Mouse (Mus musculus) MEL (cell line): ENCODE measurements around the gene Znrf3. TPM values are rescaled to one million over a fixed set of nuclear protein-coding genes. Genes with fewer than 3 reads are reported as not detected.

Experiments
- DNase-seq: peaks from one replicate; pipeline ENCODE4 v3.0.0; 2011; ENCODE audit warnings: low read depth, low spot score
- H3K27ac ChIP-seq: 2 replicates; pipeline ENCODE4 v1.5.1; 2012; ENCODE audit warnings: low read depth, mild to moderate bottlenecking, control low read depth, low read length, moderate library complexity; ENCODE audit not compliant: control insufficient read depth
- H3K27me3 ChIP-seq, 2 experiments: fragments of 150-350 bp in 1 of 2; sonication (generic) in 1 of 2; 2 replicates each; pipeline ENCODE4 v1.6.1; 2012; ENCODE audit warnings: low read length in 2 of 2, mild to moderate bottlenecking in 2 of 2, improper control_type of control experiment in 1 of 2, moderate library complexity in 1 of 2; ENCODE audit not compliant: insufficient read depth in 2 of 2, control insufficient read depth in 1 of 2
- H3K36me3 ChIP-seq, 2 experiments: 2 replicates each; pipeline ENCODE4 v1.6.1; 2012 to 2014; ENCODE audit warnings: low read length in 2 of 2, improper control_type of control experiment in 1 of 2, inconsistent platforms in 1 of 2, mild to moderate bottlenecking in 1 of 2; ENCODE audit not compliant: insufficient read depth in 2 of 2, control insufficient read depth in 1 of 2
- H3K4me1 ChIP-seq, 2 experiments: fragments of 150-350 bp in 1 of 2; sonication (generic) in 1 of 2; 2 replicates each; pipeline ENCODE4 v1.6.1; 2012; ENCODE audit warnings: low read length in 2 of 2, improper control_type of control experiment in 1 of 2, mild to moderate bottlenecking in 1 of 2; ENCODE audit not compliant: insufficient read depth in 2 of 2, control insufficient read depth in 1 of 2
- H3K4me3 ChIP-seq, 2 experiments: fragments of 150-350 bp in 1 of 2; sonication (generic) in 1 of 2; 2 replicates each; pipeline ENCODE4 v1.5.1; 2012; ENCODE audit warnings: low read depth in 2 of 2, low read length in 2 of 2, mild to moderate bottlenecking in 2 of 2, moderate library complexity in 2 of 2, control low read depth in 1 of 2, improper control_type of control experiment in 1 of 2; ENCODE audit not compliant: control insufficient read depth in 1 of 2, insufficient read depth in 1 of 2
- H3K79me2 ChIP-seq: 2 replicates; pipeline ENCODE4 v1.6.1; 2012; ENCODE audit warnings: mild to moderate bottlenecking, low read length, moderate library complexity; ENCODE audit not compliant: control insufficient read depth, poor library complexity, insufficient read depth
- H3K9ac ChIP-seq: 2 replicates; pipeline ENCODE4 v1.6.1; 2012; ENCODE audit warnings: low read depth, mild to moderate bottlenecking, control low read depth, low read length, moderate library complexity; ENCODE audit not compliant: control insufficient read depth, poor library complexity, severe bottlenecking
- H3K9me3 ChIP-seq: fragments of 150-350 bp; sonication (generic); replicated peaks from 2 replicates; pipeline ENCODE4 v1.6.1; 2012; ENCODE audit warnings: mild to moderate bottlenecking, low read length, improper control_type of control experiment, moderate library complexity; ENCODE audit not compliant: insufficient read depth
- CHD2 ChIP-seq: IDR thresholded peaks from 2 replicates; pipeline ENCODE4 v1.6.1; 2011; ENCODE audit warnings: low read length, improper control_type of control experiment
- E2F4 ChIP-seq: IDR thresholded peaks from 2 replicates; pipeline ENCODE4 v1.6.1; 2011; ENCODE audit warnings: low read depth, low read length, improper control_type of control experiment, borderline replicate concordance
- ELF1 ChIP-seq: IDR thresholded peaks from 2 replicates; pipeline ENCODE4 v1.6.1; 2014; ENCODE audit warnings: low read depth, mild to moderate bottlenecking, inconsistent platforms, low read length, improper control_type of control experiment, moderate library complexity
- GABPA ChIP-seq: IDR thresholded peaks from 2 replicates; pipeline ENCODE4 v1.6.1; 2012; ENCODE audit warnings: low read depth, mild to moderate bottlenecking, inconsistent platforms, low read length, improper control_type of control experiment, moderate library complexity
- GATA1 ChIP-seq: IDR thresholded peaks from 2 replicates; pipeline ENCODE4 v1.6.1; 2011; ENCODE audit warnings: low read depth, low read length, improper control_type of control experiment
- HCFC1 ChIP-seq: IDR thresholded peaks from 2 replicates; pipeline ENCODE4 v1.6.1; 2012; ENCODE audit warnings: low read depth, mild to moderate bottlenecking, inconsistent platforms, low read length, improper control_type of control experiment, moderate library complexity
- JUND ChIP-seq: IDR thresholded peaks from 2 replicates; pipeline ENCODE4 v1.6.1; 2011; ENCODE audit warnings: low read depth, mild to moderate bottlenecking, improper control_type of control experiment, low read length
- MAX ChIP-seq: IDR thresholded peaks from 2 replicates; pipeline ENCODE4 v1.6.1; 2011; ENCODE audit warnings: low read length, improper control_type of control experiment
- MAZ ChIP-seq: IDR thresholded peaks from 2 replicates; pipeline ENCODE4 v1.6.1; 2012; ENCODE audit warnings: low read depth, mild to moderate bottlenecking, inconsistent platforms, low read length, improper control_type of control experiment
- MEF2A ChIP-seq: IDR thresholded peaks from 2 replicates; pipeline ENCODE4 v1.6.1; 2014; ENCODE audit warnings: low read depth, mild to moderate bottlenecking, inconsistent platforms, low read length, improper control_type of control experiment; ENCODE audit not compliant: poor library complexity, insufficient replicate concordance, severe bottlenecking; ENCODE audit errors: extremely low read depth
- MXI1 ChIP-seq: IDR thresholded peaks from 2 replicates; pipeline ENCODE4 v1.6.1; 2011; ENCODE audit warnings: mild to moderate bottlenecking, low read depth, low read length, improper control_type of control experiment
- MYB ChIP-seq: IDR thresholded peaks from 2 replicates; pipeline ENCODE4 v1.6.1; 2011; ENCODE audit warnings: mild to moderate bottlenecking, low read depth, low read length, improper control_type of control experiment
- MYC ChIP-seq: IDR thresholded peaks from 2 replicates; pipeline ENCODE4 v1.6.1; 2011; ENCODE audit warnings: low read depth, mild to moderate bottlenecking, low read length, improper control_type of control experiment, moderate library complexity
- NELFE ChIP-seq: IDR thresholded peaks from 2 replicates; pipeline ENCODE4 v1.6.1; 2011; ENCODE audit warnings: low read depth, low read length, improper control_type of control experiment
- POLR2A ChIP-seq, 2 experiments: IDR thresholded peaks; 2 replicates each; pipeline ENCODE4 v1.6.1; 2011 to 2012; ENCODE audit warnings: low read length in 2 of 2, mild to moderate bottlenecking in 2 of 2, control low read depth in 1 of 2, improper control_type of control experiment in 1 of 2, low read depth in 1 of 2, moderate library complexity in 1 of 2; ENCODE audit not compliant: control insufficient read depth in 1 of 2, insufficient read depth in 1 of 2, poor library complexity in 1 of 2
- POLR2AphosphoS2 ChIP-seq: IDR thresholded peaks from 2 replicates; pipeline ENCODE4 v1.6.1; 2011; ENCODE audit warnings: low read length, improper control_type of control experiment
- POLR2AphosphoS5 ChIP-seq: IDR thresholded peaks from 2 replicates; pipeline ENCODE4 v1.6.1; 2012; ENCODE audit warnings: low read depth, borderline replicate concordance, mild to moderate bottlenecking, inconsistent platforms, low read length, moderate library complexity, mixed read lengths
- SIN3A ChIP-seq: IDR thresholded peaks from 2 replicates; pipeline ENCODE4 v1.6.1; 2012; ENCODE audit warnings: low read length, improper control_type of control experiment, inconsistent platforms
- TAL1 ChIP-seq: IDR thresholded peaks from 2 replicates; pipeline ENCODE4 v1.6.1; 2012; ENCODE audit warnings: mild to moderate bottlenecking, inconsistent platforms, low read length, moderate library complexity, mixed read lengths
- TBP ChIP-seq: IDR thresholded peaks from 2 replicates; pipeline ENCODE4 v1.8.0; 2011; ENCODE audit warnings: low read depth, low read length, improper control_type of control experiment
- UBTF ChIP-seq: IDR thresholded peaks from 2 replicates; pipeline ENCODE4 v1.6.1; 2012; ENCODE audit warnings: low read depth, mild to moderate bottlenecking, inconsistent platforms, low read length, improper control_type of control experiment, moderate library complexity, borderline replicate concordance; ENCODE audit not compliant: insufficient read depth
- USF2 ChIP-seq, 2 experiments: IDR thresholded peaks; 2 replicates each; pipeline ENCODE4 v1.6.1; 2011 to 2012; ENCODE audit warnings: improper control_type of control experiment in 2 of 2, low read length in 2 of 2, borderline replicate concordance in 1 of 2, inconsistent platforms in 1 of 2, low read depth in 1 of 2, mild to moderate bottlenecking in 1 of 2; ENCODE audit not compliant: insufficient read depth in 1 of 2
- ZC3H11A ChIP-seq: IDR thresholded peaks from 2 replicates; pipeline ENCODE4 v1.6.1; 2012; ENCODE audit warnings: low read depth, mild to moderate bottlenecking, inconsistent platforms, low read length, improper control_type of control experiment
- ZMIZ1 ChIP-seq: IDR thresholded peaks from 2 replicates; pipeline ENCODE4 v1.6.1; 2012; ENCODE audit warnings: low read depth, mild to moderate bottlenecking, inconsistent platforms, low read length, improper control_type of control experiment, moderate library complexity
- ZNF384 ChIP-seq: IDR thresholded peaks from 2 replicates; pipeline ENCODE4 v1.6.1; 2012; ENCODE audit warnings: low read depth, mild to moderate bottlenecking, inconsistent platforms, low read length, improper control_type of control experiment
- polyA plus RNA-seq, 2 experiments: library from polyadenylated mRNA; stranded (reverse) in 1 of 2; unstranded in 1 of 2; fragments of >175 nt in 1 of 2; fragments of >200 nt in 1 of 2; gene quantifications; 2 replicates each; pipeline versions ENCODE4 v1.2.1 to v1.2.4; 2012; ENCODE audit warnings: low replicate concordance in 2 of 2, low read depth in 1 of 2; ENCODE audit not compliant: insufficient read length in 2 of 2, insufficient read depth in 1 of 2, missing spikeins in 1 of 2
- total RNA-seq: library from RNA; depleted of rRNA; stranded (reverse); fragments of 300-350 nt; gene quantifications from 2 replicates; pipeline ENCODE4 v1.2.3, GENCODE M21; 2012

Gene Znrf3
- total and polyA plus RNA-seq, 3 experiments, result 9.0 to 9.2 TPM; not detected in 1

DNA sequence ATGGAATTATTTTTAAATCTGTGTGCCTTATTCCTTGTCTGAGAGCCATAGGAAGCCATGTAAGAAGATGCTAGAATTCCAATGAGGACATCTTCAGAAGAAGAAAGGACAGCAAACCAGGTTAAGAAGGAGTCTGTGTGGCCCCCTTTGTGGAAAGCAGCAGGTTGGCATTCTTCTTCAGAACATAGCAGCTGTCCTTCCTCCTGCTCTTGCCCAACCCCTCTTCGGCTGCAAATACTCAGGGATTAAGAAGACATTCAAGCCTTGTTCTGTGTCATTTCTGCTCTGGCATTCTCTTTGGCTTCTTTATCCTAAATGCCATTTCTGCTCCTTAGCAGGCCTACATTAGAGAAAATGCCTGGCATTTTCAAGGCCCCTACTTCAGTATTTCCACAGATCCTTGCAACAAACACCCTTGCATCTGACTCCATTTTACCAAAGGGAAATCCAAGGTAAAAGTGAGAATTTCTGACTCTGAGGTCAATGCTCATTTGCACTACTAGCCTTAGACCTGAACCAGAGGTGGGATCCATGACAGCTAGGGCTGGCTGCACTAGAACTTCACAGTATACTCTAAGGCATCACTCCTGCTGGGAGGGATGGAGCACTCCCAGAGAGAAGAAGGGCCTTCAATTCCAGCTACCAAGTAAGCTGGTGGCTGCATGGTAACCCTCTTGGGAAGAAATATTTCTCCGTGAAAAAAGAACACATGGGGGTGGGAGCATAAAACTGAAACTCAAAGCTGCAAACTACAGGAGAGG, 29.6 kb downstream of the Znrf3 start:
- Histone ChIP-seq H3K9me3 (no peaks in the 10 kb centered on the region), H3K4me3 (no peak overlapping the region), H3K27ac (no peak overlapping the region), H3K27me3 (no peaks in the 10 kb centered on the region), H3K4me1 (peaks cover 0 to 3% of the 10 kb centered on the region in 2 experiments; a peak in 1 of 4 replicates), H3K79me2 (peaks cover 20% of the 10 kb centered on the region), H3K9ac (no peak overlapping the region), H3K36me3 (peaks cover 0 to 2% of the 10 kb centered on the region in 2 experiments; a peak in 2 of 4 replicates)
- no peak for DNase-seq
- TF ChIP-seq UBTF (no peak), ZC3H11A (no peak), NELFE (no peak), SIN3A (no peak), JUND (no peak), USF2 (IDR thresholded peaks at IDR 0.05; ENCODE audit: borderline replicate concordance in 1 of 2, insufficient read depth in 1 of 2, low read depth in 1 of 2, low read length in 2 of 2) (no peak), MAX (no peak), CHD2 (no peak), POLR2AphosphoS2 (no peak), E2F4 (no peak), MXI1 (no peak), MEF2A (no peak), GATA1 (no peak), HCFC1 (no peak), ELF1 (no peak), TAL1 (no peak), MYC (no peak), ZMIZ1 (no peak)

- H3K9me3 ChIP-seq, result no peaks in the 10 kb centered on the region
These were observed 31.9 kb downstream of the Znrf3 start for GRCm38 (mm10) chr11:5412644-5413190.

More at GRCm38 (mm10) chr11:5412644-5413190, 31.9 kb downstream of the Znrf3 start:
- DNase-seq, result no peak
- H3K27ac ChIP-seq, result no peak overlapping the region
- H3K27me3 ChIP-seq, result no peaks in the 10 kb centered on the region
- H3K4me1 ChIP-seq, result peaks cover 0 to 3% of the 10 kb centered on the region in 2 experiments; a peak in 1 of 4 replicates
- peaks cover 0 to 2% of the 10 kb centered on the region in 2 experiments; a peak in 2 of 4 replicates for H3K36me3 ChIP-seq
- peaks cover 14% of the 10 kb centered on the region for H3K79me2 ChIP-seq
- TF ChIP-seq E2F4 (no peak), POLR2A (IDR thresholded peaks at IDR 0.05; ENCODE audit: control insufficient read depth in 1 of 2, insufficient read depth in 1 of 2, low read depth in 1 of 2, low read length in 2 of 2, poor library complexity in 1 of 2) (no peak), HCFC1 (no peak), UBTF (no peak), POLR2AphosphoS5 (no peak), SIN3A (no peak), ZNF384 (no peak), MEF2A (no peak), GABPA (no peak), GATA1 (no peak), TBP (no peak), TAL1 (no peak), CHD2 (no peak), MYB (no peak), POLR2AphosphoS2 (no peak), USF2 (IDR thresholded peaks at IDR 0.05; ENCODE audit: borderline replicate concordance in 1 of 2, insufficient read depth in 1 of 2, low read depth in 1 of 2, low read length in 2 of 2) (no peak), MAZ (no peak)
- no peak overlapping the region for H3K9ac ChIP-seq
- no peak overlapping the region for H3K4me3 ChIP-seq
